Mouse (Mus musculus) CH12.LX (cell line): Measurements from ENCODE around the gene Casz1. TPM values are rescaled to one million over a fixed set of nuclear protein-coding genes. Genes with fewer than 3 reads are reported as not detected.

Experiments
- DNase-seq: peaks from one replicate; pipeline ENCODE4 v3.0.0-alpha.2; 2013; ENCODE audit errors: extremely low read depth
- H3K27ac ChIP-seq: 2 replicates; pipeline ENCODE4 v1.5.1; 2012; ENCODE audit warnings: low read depth, mild to moderate bottlenecking, control low read depth, moderate library complexity; ENCODE audit not compliant: insufficient read depth
- H3K27me3 ChIP-seq: replicated peaks from 2 replicates; pipeline ENCODE3; 2012; ENCODE audit warnings: inconsistent platforms
- H3K36me3 ChIP-seq, 2 experiments: replicated peaks in 1 of 2; 2 replicates each; pipeline versions ENCODE3 to v1.6.1; 2012; ENCODE audit warnings: inconsistent platforms in 1 of 2, low read length in 1 of 2, mild to moderate bottlenecking in 1 of 2, mixed read lengths in 1 of 2, moderate library complexity in 1 of 2; ENCODE audit not compliant: control insufficient read depth in 1 of 2, insufficient read depth in 1 of 2
- H3K4me1 ChIP-seq, 2 experiments: 2 replicates each; pipeline ENCODE4 v1.6.1; 2012; ENCODE audit warnings: inconsistent platforms in 1 of 2, moderate library complexity in 1 of 2; ENCODE audit not compliant: insufficient read depth in 2 of 2, control insufficient read depth in 1 of 2
- H3K4me2 ChIP-seq: 2 replicates; pipeline ENCODE4 v1.6.1; 2012; ENCODE audit warnings: low read depth, mild to moderate bottlenecking, control low read depth; ENCODE audit not compliant: poor library complexity, insufficient read depth, severe bottlenecking
- H3K4me3 ChIP-seq, 3 experiments: fragments of 150-350 bp in 1 of 3; sonication (generic) in 1 of 3; replicated peaks in 1 of 3; 2 replicates each; pipeline versions ENCODE3 to v1.5.1; 2011 to 2012; ENCODE audit warnings: low read depth in 2 of 3, low read length in 2 of 3, mild to moderate bottlenecking in 2 of 3, moderate library complexity in 2 of 3, control low read depth in 1 of 3, improper control_type of control experiment in 1 of 3, inconsistent platforms in 1 of 3, mixed read lengths in 1 of 3; ENCODE audit not compliant: poor library complexity in 1 of 3
- H3K79me2 ChIP-seq: replicated peaks from 2 replicates; pipeline ENCODE4 v1.6.1; 2012; ENCODE audit warnings: mild to moderate bottlenecking, moderate library complexity; ENCODE audit not compliant: control insufficient read depth, poor library complexity, insufficient read depth, severe bottlenecking; ENCODE audit errors: extremely low read depth
- H3K9ac ChIP-seq: 2 replicates; pipeline ENCODE4 v1.6.1; 2012; ENCODE audit warnings: low read depth, mild to moderate bottlenecking, control low read depth, moderate library complexity; ENCODE audit not compliant: insufficient read depth
- H3K9me3 ChIP-seq: replicated peaks from 2 replicates; pipeline ENCODE3; 2012; ENCODE audit warnings: low read length, inconsistent platforms, mixed read lengths
- CHD2 ChIP-seq: IDR thresholded peaks from 2 replicates; pipeline ENCODE4 v1.6.1; 2011; ENCODE audit warnings: low read length, improper control_type of control experiment
- CTCF ChIP-seq, 2 experiments: IDR thresholded peaks in 1 of 2; conservative IDR thresholded peaks in 1 of 2; 2 replicates each; pipeline ENCODE4 v1.5.1; 2011 to 2012; ENCODE audit warnings: low read depth in 2 of 2, low read length in 2 of 2, improper control_type of control experiment in 1 of 2, inconsistent platforms in 1 of 2, mild to moderate bottlenecking in 1 of 2, moderate library complexity in 1 of 2
- E2F4 ChIP-seq: IDR thresholded peaks from 2 replicates; pipeline ENCODE4 v1.6.1; 2011; ENCODE audit warnings: low read depth, low read length, improper control_type of control experiment; ENCODE audit not compliant: insufficient replicate concordance
- ELF1 ChIP-seq: IDR thresholded peaks from 2 replicates; pipeline ENCODE4 v1.6.1; 2014; ENCODE audit warnings: low read depth, mild to moderate bottlenecking, inconsistent platforms, low read length, improper control_type of control experiment
- EP300 ChIP-seq: IDR thresholded peaks from 2 replicates; pipeline ENCODE4 v1.6.1; 2011; ENCODE audit warnings: low read length, improper control_type of control experiment
- GABPA ChIP-seq: IDR thresholded peaks from 2 replicates; pipeline ENCODE4 v1.6.1; 2012; ENCODE audit warnings: low read depth, low read length, improper control_type of control experiment, inconsistent platforms; ENCODE audit not compliant: insufficient replicate concordance
- JUN ChIP-seq: IDR thresholded peaks from 2 replicates; pipeline ENCODE4 v1.6.1; 2011; ENCODE audit warnings: low read depth, mild to moderate bottlenecking, low read length, improper control_type of control experiment, moderate library complexity; ENCODE audit not compliant: insufficient read depth
- KAT2A ChIP-seq: IDR thresholded peaks from 2 replicates; pipeline ENCODE4 v1.6.1; 2012; ENCODE audit warnings: low read length, improper control_type of control experiment, inconsistent platforms; ENCODE audit not compliant: insufficient replicate concordance
- MAFK ChIP-seq: IDR thresholded peaks from 2 replicates; pipeline ENCODE4 v1.6.1; 2011; ENCODE audit warnings: low read length, improper control_type of control experiment; ENCODE audit not compliant: insufficient replicate concordance
- MAZ ChIP-seq: IDR thresholded peaks from 2 replicates; pipeline ENCODE4 v1.6.1; 2012; ENCODE audit warnings: low read depth, mild to moderate bottlenecking, inconsistent platforms, low read length, improper control_type of control experiment, moderate library complexity
- MXI1 ChIP-seq: IDR thresholded peaks from 2 replicates; pipeline ENCODE4 v1.6.1; 2011; ENCODE audit warnings: mild to moderate bottlenecking, low read depth, low read length, improper control_type of control experiment
- MYC ChIP-seq: IDR thresholded peaks from 2 replicates; pipeline ENCODE4 v1.6.1; 2011; ENCODE audit warnings: low read depth, mild to moderate bottlenecking, improper control_type of control experiment, low read length
- NRF1 ChIP-seq: IDR thresholded peaks from 2 replicates; pipeline ENCODE4 v1.6.1; 2014; ENCODE audit warnings: low read depth, mild to moderate bottlenecking, inconsistent platforms, low read length, improper control_type of control experiment, moderate library complexity
- POLR2A ChIP-seq: IDR thresholded peaks from 2 replicates; pipeline ENCODE4 v1.6.1; 2011; ENCODE audit warnings: low read depth, mild to moderate bottlenecking, improper control_type of control experiment, low read length
- POLR2AphosphoS2 ChIP-seq: IDR thresholded peaks from 2 replicates; pipeline ENCODE4 v1.6.1; 2011; ENCODE audit warnings: low read depth, low read length, improper control_type of control experiment
- RCOR1 ChIP-seq: conservative IDR thresholded peaks from 2 replicates; pipeline ENCODE4 v1.6.1; 2012; ENCODE audit warnings: low read depth, mild to moderate bottlenecking, inconsistent platforms, low read length, improper control_type of control experiment
- SIN3A ChIP-seq: IDR thresholded peaks from 2 replicates; pipeline ENCODE4 v1.6.1; 2012; ENCODE audit warnings: low read length, improper control_type of control experiment, inconsistent platforms
- TBP ChIP-seq: conservative IDR thresholded peaks from 2 replicates; pipeline ENCODE4 v1.6.1; 2011; ENCODE audit warnings: low read depth, low read length, improper control_type of control experiment
- UBTF ChIP-seq: IDR thresholded peaks from 2 replicates; pipeline ENCODE4 v1.6.1; 2012; ENCODE audit warnings: low read depth, mild to moderate bottlenecking, inconsistent platforms, low read length, improper control_type of control experiment, moderate library complexity
- USF1 ChIP-seq: IDR thresholded peaks from 2 replicates; pipeline ENCODE4 v1.6.1; 2014; ENCODE audit warnings: low read depth, mild to moderate bottlenecking, inconsistent platforms, low read length, improper control_type of control experiment
- dilution Hi-C: fragments of 300-500 bp; cut with MboI; formaldehyde crosslinking; loops from 2 replicates; pipeline ENCODE4 v1.14.3; 2020; ENCODE audit warnings: low sequenced_read_pairs; ENCODE audit not compliant: extremely low pct_unique_long_range_greater_than_20kb, extremely low pct_ligation_motif_present
- in situ Hi-C: fragments of 300-500 bp; cut with MboI; formaldehyde crosslinking; loops from 3 replicates; pipeline ENCODE4 v1.14.3; 2019; ENCODE audit warnings: low sequenced_read_pairs, low pct_ligation_motif_present, low pct_unique_long_range_greater_than_20kb, mixed read lengths
- polyA plus RNA-seq: library from polyadenylated mRNA; unstranded; fragments of >175 nt; gene quantifications from 2 replicates; pipeline ENCODE4 v1.2.1, GENCODE M21; 2012; ENCODE audit warnings: low read depth; ENCODE audit not compliant: insufficient read length
- total RNA-seq, 2 experiments: library from RNA; depleted of rRNA; stranded (reverse); fragments of 300-350 nt in 1 of 2; fragments of >200 nt in 1 of 2; gene quantifications; 2 replicates each; pipeline ENCODE4 v1.2.3; 2012 to 2014

Gene Casz1
- total and polyA plus RNA-seq, 3 experiments: 0.12 to 0.36 (median 0.17) TPM

DNA sequence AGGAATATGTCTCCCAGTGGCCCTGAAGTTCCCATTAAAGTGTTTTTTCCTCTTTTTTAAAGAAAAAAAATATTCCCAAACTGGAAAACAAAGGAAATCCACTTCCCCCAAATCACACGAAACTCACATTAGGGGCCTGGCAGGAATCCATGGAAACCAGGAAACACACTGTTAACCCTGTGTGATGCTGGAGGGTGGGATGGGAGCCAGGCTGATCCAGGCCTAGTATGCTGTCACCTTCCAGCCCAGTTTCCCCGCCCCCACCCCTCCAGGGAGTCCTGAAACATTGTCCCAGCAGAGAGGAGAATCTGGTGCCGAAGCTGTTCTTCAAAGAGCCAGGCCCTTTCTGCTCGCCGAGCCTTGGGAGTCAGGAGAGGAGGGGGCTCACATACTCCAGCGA is 32.2 kb downstream of the Casz1 start:
- no peak for DNase-seq
- in situ Hi-C loops: no loop called here
- no peaks in the 10 kb centered on the region for H3K79me2 ChIP-seq
- no peak overlapping the region for H3K9ac ChIP-seq
- no peaks in the 10 kb centered on the region for H3K9me3 ChIP-seq
- H3K27me3 ChIP-seq: peaks cover 89% of the 10 kb centered on the region
- H3K36me3 ChIP-seq: no peaks in the 10 kb centered on the region
- no peak overlapping the region for H3K4me2 ChIP-seq
- H3K4me1 ChIP-seq: peaks cover 3 to 9% of the 10 kb centered on the region in 2 experiments; a peak in 3 of 4 replicates
- H3K4me3 ChIP-seq: no peak overlapping the region
- H3K27ac ChIP-seq: no peak overlapping the region
- dilution Hi-C loops: no loop called here
- TF ChIP-seq NRF1 (no peak), KAT2A (no peak), SIN3A (no peak), MYC (no peak), CTCF (conservative IDR thresholded peaks at IDR 0.05 in 1 of 2, IDR thresholded peaks at IDR 0.05 in 1 of 2; ENCODE audit: low read depth in 2 of 2, low read length in 2 of 2) (no peak), POLR2AphosphoS2 (no peak), EP300 (no peak), UBTF (no peak), E2F4 (no peak), GABPA (no peak), TBP (no peak), USF1 (no peak), CHD2 (no peak), MXI1 (no peak), MAFK (no peak), POLR2A (no peak), JUN (no peak), RCOR1 (no peak), MAZ (no peak)

DNA sequence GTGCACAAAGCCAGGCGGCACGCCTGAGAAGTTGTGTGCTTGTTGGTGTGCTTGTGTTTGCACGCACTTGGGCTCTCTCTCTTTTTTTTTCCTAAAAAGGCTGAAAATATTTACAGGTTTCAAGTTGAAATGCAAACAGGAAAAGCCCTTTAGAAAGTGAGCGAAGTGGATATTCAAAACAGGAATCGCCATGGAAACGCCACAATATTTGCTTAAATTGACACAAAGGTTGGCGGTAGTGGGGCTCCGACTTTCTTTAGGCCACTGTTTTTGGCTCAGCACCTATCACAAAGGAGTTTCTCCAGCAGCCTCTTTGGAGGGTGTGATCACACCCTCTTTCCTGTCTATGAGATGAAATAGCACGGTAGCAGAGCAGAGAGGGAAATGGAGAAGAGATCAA is 32.8 kb downstream of the Casz1 start:
- H3K9me3 ChIP-seq: no peaks in the 10 kb centered on the region
- no peak overlapping the region for H3K27ac ChIP-seq
- dilution Hi-C loops (no loop called here), in situ Hi-C loops (no loop called here)
- H3K4me2 ChIP-seq: peak overlapping the region; percentile 19; the same call in 1 of the 2 replicates
- no peaks in the 10 kb centered on the region for H3K79me2 ChIP-seq
- DNase-seq: peak; percentile 46
- H3K27me3 ChIP-seq: peaks cover 93% of the 10 kb centered on the region
- H3K4me1 ChIP-seq: peaks cover 3 to 9% of the 10 kb centered on the region in 2 experiments; a peak in 3 of 4 replicates
- no peak overlapping the region for H3K4me3 ChIP-seq
- no peaks in the 10 kb centered on the region for H3K36me3 ChIP-seq
- no peak for TF ChIP-seq POLR2A
- TF ChIP-seq EP300: 0 out of 2 replicates have a peak, but pooled peaks have one; percentile 24
- TF ChIP-seq ELF1: 0 out of 2 replicates have a peak, but pooled peaks have one; percentile 14
- no peak overlapping the region for H3K9ac ChIP-seq
